Mouse (Mus musculus): ENCODE measurements around the gene Cdkl3.

- no peak for TF ChIP-seq POLR2A (IDR thresholded peaks at IDR 0.05; ENCODE audit: low read depth, low read length)
- TF ChIP-seq CTCF (IDR thresholded peaks at IDR 0.05; ENCODE audit: extremely low read depth, insufficient read length, insufficient replicate concordance, low read depth, low read length) = no peak
Measured at GRCm38 (mm10) chr11:52077939-52078338, 73.9 kb downstream of the Cdkl3 start.
